Mouse (Mus musculus): Measurements from ENCODE around the gene Hs6st1.
"Not testable (repeated sequence)": the region's sequence is repeated elsewhere in the genome, so short reads cannot be mapped to it uniquely, and the experiment has no call there.

Hs6st1 gene

GRCm38 (mm10) chr1:36068076-36068475 lies at the start of gene Hs6st1:
Hs6st1 (plus strand) TSS chr1:36068400.
- DNase-seq, result peak; percentile 96

- no peak for DNase-seq
Measured at GRCm38 (mm10) chr1:36018617-36019016, 49.6 kb upstream of the Hs6st1 start.

- DNase-seq, result no peak
Measured at GRCm38 (mm10) chr1:36019161-36019560, 49.0 kb upstream of the Hs6st1 start.

GRCm38 (mm10) chr1:36020315-36020714 lies 47.9 kb upstream of the Hs6st1 start:
- no peak for DNase-seq

GRCm38 (mm10) chr1:36030421-36030821 lies 37.8 kb upstream of the Hs6st1 start:
- DNase-seq, result peak; percentile 76

- no peak for DNase-seq
Measured at GRCm38 (mm10) chr1:36038769-36039168, 29.4 kb upstream of the Hs6st1 start.

- no peak for DNase-seq
Measured at GRCm38 (mm10) chr1:36042072-36042471, 26.1 kb upstream of the Hs6st1 start.

GRCm38 (mm10) chr1:36043793-36044192 lies 24.4 kb upstream of the Hs6st1 start:
- DNase-seq, result not testable (repeated sequence)

- no peak for DNase-seq
Measured at GRCm38 (mm10) chr1:36044288-36044687, 23.9 kb upstream of the Hs6st1 start.

- no peak for DNase-seq
Measured at GRCm38 (mm10) chr1:36052672-36053071, 15.5 kb upstream of the Hs6st1 start.

- DNase-seq, result no peak
Measured at GRCm38 (mm10) chr1:36053566-36053965, 14.6 kb upstream of the Hs6st1 start.

- DNase-seq, result no peak
Measured at GRCm38 (mm10) chr1:36054182-36054966, 13.8 kb upstream of the Hs6st1 start.

GRCm38 (mm10) chr1:36054967-36055357 lies 13.2 kb upstream of the Hs6st1 start:
- DNase-seq, result no peak

- no peak for DNase-seq
Measured at GRCm38 (mm10) chr1:36059351-36059750, 8.8 kb upstream of the Hs6st1 start.

- DNase-seq, result no peak
Measured at GRCm38 (mm10) chr1:36059959-36060953, 7.9 kb upstream of the Hs6st1 start.

GRCm38 (mm10) chr1:36061211-36061915 lies 6.8 kb upstream of the Hs6st1 start:
- DNase-seq, result no peak

- DNase-seq, result no peak
Measured at GRCm38 (mm10) chr1:36062088-36062805, 6.0 kb upstream of the Hs6st1 start.

GRCm38 (mm10) chr1:36062826-36063640 lies 5.2 kb upstream of the Hs6st1 start:
- DNase-seq, result no peak

- DNase-seq, result no peak
Measured at GRCm38 (mm10) chr1:36063641-36063955, 4.6 kb upstream of the Hs6st1 start.

- DNase-seq, result no peak
Measured at GRCm38 (mm10) chr1:36064223-36064622, 4.0 kb upstream of the Hs6st1 start.
